Mouse (Mus musculus) CH12.LX (cell line): ENCODE measurements around the gene Nova2. TPM values are rescaled to one million over a fixed set of nuclear protein-coding genes. Genes with fewer than 3 reads are reported as not detected.

ENCODE experiments used
- DNase-seq: peaks from one replicate; pipeline ENCODE4 v3.0.0-alpha.2; 2013; ENCODE audit errors: extremely low read depth
- H3K27ac ChIP-seq: 2 replicates; pipeline ENCODE4 v1.5.1; 2012; ENCODE audit warnings: low read depth, mild to moderate bottlenecking, control low read depth, moderate library complexity; ENCODE audit not compliant: insufficient read depth
- H3K27me3 ChIP-seq: replicated peaks from 2 replicates; pipeline ENCODE3; 2012; ENCODE audit warnings: inconsistent platforms
- H3K36me3 ChIP-seq, 2 experiments: replicated peaks in 1 of 2; 2 replicates each; pipeline versions ENCODE3 to v1.6.1; 2012; ENCODE audit warnings: inconsistent platforms in 1 of 2, low read length in 1 of 2, mild to moderate bottlenecking in 1 of 2, mixed read lengths in 1 of 2, moderate library complexity in 1 of 2; ENCODE audit not compliant: control insufficient read depth in 1 of 2, insufficient read depth in 1 of 2
- H3K4me1 ChIP-seq, 2 experiments: 2 replicates each; pipeline ENCODE4 v1.6.1; 2012; ENCODE audit warnings: inconsistent platforms in 1 of 2, moderate library complexity in 1 of 2; ENCODE audit not compliant: insufficient read depth in 2 of 2, control insufficient read depth in 1 of 2
- H3K4me2 ChIP-seq: 2 replicates; pipeline ENCODE4 v1.6.1; 2012; ENCODE audit warnings: low read depth, mild to moderate bottlenecking, control low read depth; ENCODE audit not compliant: poor library complexity, insufficient read depth, severe bottlenecking
- H3K4me3 ChIP-seq, 3 experiments: fragments of 150-350 bp in 1 of 3; sonication (generic) in 1 of 3; replicated peaks in 1 of 3; 2 replicates each; pipeline versions ENCODE3 to v1.5.1; 2011 to 2012; ENCODE audit warnings: low read depth in 2 of 3, low read length in 2 of 3, mild to moderate bottlenecking in 2 of 3, moderate library complexity in 2 of 3, control low read depth in 1 of 3, improper control_type of control experiment in 1 of 3, inconsistent platforms in 1 of 3, mixed read lengths in 1 of 3; ENCODE audit not compliant: poor library complexity in 1 of 3
- H3K79me2 ChIP-seq: replicated peaks from 2 replicates; pipeline ENCODE4 v1.6.1; 2012; ENCODE audit warnings: mild to moderate bottlenecking, moderate library complexity; ENCODE audit not compliant: control insufficient read depth, poor library complexity, insufficient read depth, severe bottlenecking; ENCODE audit errors: extremely low read depth
- H3K9ac ChIP-seq: 2 replicates; pipeline ENCODE4 v1.6.1; 2012; ENCODE audit warnings: low read depth, mild to moderate bottlenecking, control low read depth, moderate library complexity; ENCODE audit not compliant: insufficient read depth
- H3K9me3 ChIP-seq: replicated peaks from 2 replicates; pipeline ENCODE3; 2012; ENCODE audit warnings: low read length, inconsistent platforms, mixed read lengths
- CHD1 ChIP-seq: IDR thresholded peaks from 2 replicates; pipeline ENCODE4 v1.6.1; 2012; ENCODE audit warnings: low read depth, low read length, improper control_type of control experiment, inconsistent platforms
- CTCF ChIP-seq, 2 experiments: IDR thresholded peaks in 1 of 2; conservative IDR thresholded peaks in 1 of 2; 2 replicates each; pipeline ENCODE4 v1.5.1; 2011 to 2012; ENCODE audit warnings: low read depth in 2 of 2, low read length in 2 of 2, improper control_type of control experiment in 1 of 2, inconsistent platforms in 1 of 2, mild to moderate bottlenecking in 1 of 2, moderate library complexity in 1 of 2
- GABPA ChIP-seq: IDR thresholded peaks from 2 replicates; pipeline ENCODE4 v1.6.1; 2012; ENCODE audit warnings: low read depth, low read length, improper control_type of control experiment, inconsistent platforms; ENCODE audit not compliant: insufficient replicate concordance
- IRF4 ChIP-seq: IDR thresholded peaks from 2 replicates; pipeline ENCODE4 v1.6.1; 2014; ENCODE audit warnings: low read depth, mild to moderate bottlenecking, inconsistent platforms, low read length, improper control_type of control experiment
- JUN ChIP-seq: IDR thresholded peaks from 2 replicates; pipeline ENCODE4 v1.6.1; 2011; ENCODE audit warnings: low read depth, mild to moderate bottlenecking, low read length, improper control_type of control experiment, moderate library complexity; ENCODE audit not compliant: insufficient read depth
- MAFK ChIP-seq: IDR thresholded peaks from 2 replicates; pipeline ENCODE4 v1.6.1; 2011; ENCODE audit warnings: low read length, improper control_type of control experiment; ENCODE audit not compliant: insufficient replicate concordance
- MAZ ChIP-seq: IDR thresholded peaks from 2 replicates; pipeline ENCODE4 v1.6.1; 2012; ENCODE audit warnings: low read depth, mild to moderate bottlenecking, inconsistent platforms, low read length, improper control_type of control experiment, moderate library complexity
- MEF2A ChIP-seq: IDR thresholded peaks from 2 replicates; pipeline ENCODE4 v1.6.1; 2014; ENCODE audit warnings: low read depth, mild to moderate bottlenecking, inconsistent platforms, low read length, improper control_type of control experiment, borderline replicate concordance
- POLR2AphosphoS2 ChIP-seq: IDR thresholded peaks from 2 replicates; pipeline ENCODE4 v1.6.1; 2011; ENCODE audit warnings: low read depth, low read length, improper control_type of control experiment
- SMC3 ChIP-seq: IDR thresholded peaks from 2 replicates; pipeline ENCODE4 v1.6.1; 2011; ENCODE audit warnings: low read depth, low read length, improper control_type of control experiment
- TBP ChIP-seq: conservative IDR thresholded peaks from 2 replicates; pipeline ENCODE4 v1.6.1; 2011; ENCODE audit warnings: low read depth, low read length, improper control_type of control experiment
- TCF12 ChIP-seq: IDR thresholded peaks from 2 replicates; pipeline ENCODE4 v1.6.1; 2014; ENCODE audit warnings: low read depth, mild to moderate bottlenecking, inconsistent platforms, low read length, improper control_type of control experiment
- ZKSCAN1 ChIP-seq: IDR thresholded peaks from 2 replicates; pipeline ENCODE4 v1.6.1; 2012; ENCODE audit warnings: low read depth, inconsistent platforms, low read length, improper control_type of control experiment, borderline replicate concordance
- ZMIZ1 ChIP-seq: IDR thresholded peaks from 2 replicates; pipeline ENCODE4 v1.6.1; 2012; ENCODE audit warnings: low read depth, mild to moderate bottlenecking, inconsistent platforms, low read length, improper control_type of control experiment
- dilution Hi-C: fragments of 300-500 bp; cut with MboI; formaldehyde crosslinking; loops from 2 replicates; pipeline ENCODE4 v1.14.3; 2020; ENCODE audit warnings: low sequenced_read_pairs; ENCODE audit not compliant: extremely low pct_unique_long_range_greater_than_20kb, extremely low pct_ligation_motif_present
- in situ Hi-C: fragments of 300-500 bp; cut with MboI; formaldehyde crosslinking; loops from 3 replicates; pipeline ENCODE4 v1.14.3; 2019; ENCODE audit warnings: low sequenced_read_pairs, low pct_ligation_motif_present, low pct_unique_long_range_greater_than_20kb, mixed read lengths
- polyA plus RNA-seq: library from polyadenylated mRNA; unstranded; fragments of >175 nt; gene quantifications from 2 replicates; pipeline ENCODE4 v1.2.1, GENCODE M21; 2012; ENCODE audit warnings: low read depth; ENCODE audit not compliant: insufficient read length
- total RNA-seq, 2 experiments: library from RNA; depleted of rRNA; stranded (reverse); fragments of 300-350 nt in 1 of 2; fragments of >200 nt in 1 of 2; gene quantifications; 2 replicates each; pipeline ENCODE4 v1.2.3; 2012 to 2014

Gene Nova2
- total and polyA plus RNA-seq, 3 experiments, result 0.04 TPM; not detected in 2

- Histone ChIP-seq H3K9me3 (peaks cover 4% of the 10 kb centered on the region), H3K27me3 (peaks cover 16% of the 10 kb centered on the region), H3K4me1 (peaks cover 5 to 33% of the 10 kb centered on the region in 2 experiments; a peak in 3 of 4 replicates), H3K27ac (no peak overlapping the region), H3K9ac (no peak overlapping the region), H3K79me2 (no peaks in the 10 kb centered on the region), H3K4me2 (no peak overlapping the region), H3K4me3 (no peak overlapping the region), H3K36me3 (peaks cover 8 to 23% of the 10 kb centered on the region in 2 experiments)
- DNase-seq, result no peak
- dilution Hi-C loops (no loop called here), in situ Hi-C loops (no loop called here)
- TF ChIP-seq MEF2A (no peak), POLR2AphosphoS2 (no peak), GABPA (no peak), ZKSCAN1 (no peak), TBP (no peak), JUN (no peak), MAZ (no peak), TCF12 (peak; percentile 43; the same call in 1 of the 2 replicates)
Measured at GRCm38 (mm10) chr7:19007026-19007977, 81.6 kb downstream of the Nova2 start.

- Histone ChIP-seq H3K27ac (no peak overlapping the region), H3K36me3 (peaks cover 4 to 12% of the 10 kb centered on the region in 2 experiments), H3K27me3 (peaks cover 42% of the 10 kb centered on the region)
Measured at GRCm38 (mm10) chr7:19010581-19010980, 84.9 kb downstream of the Nova2 start.

GRCm38 (mm10) chr7:19012025-19012621, 86.4 kb downstream of the Nova2 start:
- Histone ChIP-seq H3K36me3 (peaks cover 0 to 1% of the 10 kb centered on the region in 2 experiments), H3K4me3 (no peak overlapping the region), H3K27ac (no peak overlapping the region), H3K79me2 (no peaks in the 10 kb centered on the region), H3K9ac (peak overlapping the region; percentile 20; the same call in 1 of the 2 replicates)
- DNase-seq, result no peak
- dilution Hi-C loops (no loop called here), in situ Hi-C loops (no loop called here)
- TF ChIP-seq MAFK (no peak), SMC3 (no peak), CHD1 (no peak), IRF4 (no peak)
- TF ChIP-seq, all 38 proteins: peak for 0
- H3K4me2 ChIP-seq, result no peak overlapping the region
- peaks cover 46% of the 10 kb centered on the region for H3K27me3 ChIP-seq
- no peaks in the 10 kb centered on the region for H3K9me3 ChIP-seq
- H3K4me1 ChIP-seq, result peaks cover 0 to 15% of the 10 kb centered on the region in 2 experiments; a peak in 3 of 4 replicates

More at GRCm38 (mm10) chr7:19010581-19010980, 84.9 kb downstream of the Nova2 start:
- dilution Hi-C loops (no loop called here), in situ Hi-C loops (no loop called here)
- no peak overlapping the region for H3K9ac ChIP-seq
- H3K4me2 ChIP-seq, result no peak overlapping the region
- H3K79me2 ChIP-seq, result no peaks in the 10 kb centered on the region
- peaks cover 0 to 27% of the 10 kb centered on the region in 2 experiments; a peak in 3 of 4 replicates for H3K4me1 ChIP-seq
- no peak overlapping the region for H3K4me3 ChIP-seq
- no peak for DNase-seq
- no peak for TF ChIP-seq GABPA
- no peak for TF ChIP-seq CTCF (conservative IDR thresholded peaks at IDR 0.05 in 1 of 2, IDR thresholded peaks at IDR 0.05 in 1 of 2; ENCODE audit: low read depth in 2 of 2, low read length in 2 of 2)
- no peak for TF ChIP-seq ZMIZ1
- H3K9me3 ChIP-seq, result peaks cover under 1% of the 10 kb centered on the region
